Mouse (Mus musculus) hindbrain, embryonic 12.5 days (tissue): ENCODE data around the gene Stradb. TPM values are rescaled to one million over a fixed set of nuclear protein-coding genes. Genes with fewer than 3 reads are reported as not detected.

Source experiments
- ATAC-seq: fragments of 200-750 bp; cut with Nextera tagmentation; 2 replicates; pipeline ENCODE4 v1.8.0; 2017; ENCODE audit warnings: moderate TSS enrichment; ENCODE audit not compliant: low FRiP score
- H3K27ac ChIP-seq: fragments of 300-500 bp; sonication (generic); 2 replicates; pipeline ENCODE4 v1.5.1; 2016; ENCODE audit warnings: mild to moderate bottlenecking
- H3K27me3 ChIP-seq: fragments of 300-500 bp; sonication (generic); 2 replicates; pipeline ENCODE4 v1.6.1; 2016; ENCODE audit warnings: mild to moderate bottlenecking
- H3K36me3 ChIP-seq: fragments of 300-500 bp; sonication (generic); 2 replicates; pipeline ENCODE4 v1.6.1; 2016; ENCODE audit warnings: mild to moderate bottlenecking
- H3K4me1 ChIP-seq: fragments of 300-500 bp; sonication (generic); 2 replicates; pipeline ENCODE4 v1.6.1; 2016
- H3K4me2 ChIP-seq: fragments of 300-500 bp; sonication (generic); replicated peaks from 2 replicates; pipeline ENCODE4 v1.6.1; 2016; ENCODE audit warnings: mild to moderate bottlenecking
- H3K4me3 ChIP-seq: fragments of 300-500 bp; sonication (generic); 2 replicates; pipeline ENCODE4 v1.5.1; 2016; ENCODE audit warnings: mild to moderate bottlenecking
- H3K9ac ChIP-seq: fragments of 300-500 bp; sonication (generic); 2 replicates; pipeline ENCODE4 v1.6.1; 2016; ENCODE audit warnings: mild to moderate bottlenecking, moderate library complexity
- H3K9me3 ChIP-seq: fragments of 300-500 bp; sonication (generic); replicated peaks from 2 replicates; pipeline ENCODE4 v1.6.1; 2016; ENCODE audit warnings: mild to moderate bottlenecking
- WGBS: fragments of 180-500 bp; shearing (Covaris S2); methylation state at CpG from one replicate; pipeline ENCODE4 v1.1.7; 2016; 5-methylcytosine and 5-hydroxymethylcytosine counted together
- polyA plus RNA-seq: library from polyadenylated mRNA; unstranded; fragments of >200 nt; fragmentation: Nextera tagmentation; extraction: Ambion mirVana; gene quantifications from 2 replicates; pipeline ENCODE4 v1.2.1, GENCODE M21; 2016

Stradb gene
- polyA plus RNA-seq = 45.1 and 45.8 TPM in 2 replicates

GRCm38 (mm10) chr1:58973366-58974221 is at the start of gene Stradb, which contains the start of gene Trak2:
Gene Stradb (plus strand): TSS chr1:58973522.
Gene Trak2 (minus strand): TSS chr1:58973430.
- WGBS = under 1% methylated on average over 69 of the region's 69 CpGs
- peak within 1 kb of the TSS; percentile 90 for H3K9ac ChIP-seq
- peak within 1 kb of the TSS; percentile 89 for H3K27ac ChIP-seq
- peaks cover 33% of the 10 kb centered on the region for H3K4me1 ChIP-seq
- no peaks in the 10 kb centered on the region for H3K9me3 ChIP-seq
- peak within 1 kb of the TSS; percentile 70 for H3K4me2 ChIP-seq
- H3K4me3 ChIP-seq = peak within 1 kb of the TSS; percentile 84
- ATAC-seq = peak; percentile 97
- peaks cover 5% of the 10 kb centered on the region; the same call in 1 of the 2 replicates for H3K36me3 ChIP-seq
- no peaks in the 10 kb centered on the region for H3K27me3 ChIP-seq

GRCm38 (mm10) chr1:58926664-58927063 is 46.7 kb upstream of the Stradb start:
- no peak overlapping the region for H3K4me3 ChIP-seq
- 94% methylated on average over 5 of the region's 5 CpGs for WGBS
- no peaks in the 10 kb centered on the region for H3K4me1 ChIP-seq
- H3K9me3 ChIP-seq = no peaks in the 10 kb centered on the region
- peaks cover 20% of the 10 kb centered on the region for H3K36me3 ChIP-seq
- H3K27me3 ChIP-seq = no peaks in the 10 kb centered on the region
- no peak overlapping the region for H3K4me2 ChIP-seq
- no peak overlapping the region for H3K27ac ChIP-seq
- H3K9ac ChIP-seq = no peak overlapping the region
- no peak for ATAC-seq

- WGBS = 96% methylated on average over 10 of the region's 10 CpGs
- no peaks in the 10 kb centered on the region for H3K9me3 ChIP-seq
- ATAC-seq = no peak
- no peak overlapping the region for H3K9ac ChIP-seq
- H3K4me2 ChIP-seq = no peak overlapping the region
- no peak overlapping the region for H3K4me3 ChIP-seq
- no peaks in the 10 kb centered on the region for H3K27me3 ChIP-seq
- H3K4me1 ChIP-seq = no peaks in the 10 kb centered on the region
- H3K27ac ChIP-seq = no peak overlapping the region
- peaks cover 14% of the 10 kb centered on the region for H3K36me3 ChIP-seq
Observed at GRCm38 (mm10) chr1:58936746-58937605, 36.3 kb upstream of the Stradb start.

DNA sequence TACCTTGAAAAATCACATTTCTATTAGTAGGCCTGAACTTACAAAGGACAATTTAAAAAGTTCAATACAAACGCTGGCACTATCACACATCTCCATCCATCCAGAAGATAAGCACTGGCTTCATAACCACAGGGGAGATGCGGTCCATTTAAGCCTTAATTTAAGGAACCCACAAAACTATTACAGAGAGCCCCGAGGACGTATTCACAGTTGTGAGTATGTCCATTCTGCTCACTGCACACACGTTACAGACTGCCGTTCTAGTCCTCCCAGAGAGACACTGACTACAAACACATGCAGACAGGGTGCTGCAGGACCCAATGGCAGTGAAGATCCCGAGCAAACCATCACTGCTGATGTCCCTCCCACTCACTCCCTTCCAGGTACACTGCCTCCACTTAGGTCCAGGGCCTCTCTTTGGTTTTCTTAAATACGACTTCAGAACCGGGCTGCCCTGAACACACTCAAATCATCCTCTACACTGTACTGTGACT is 35.7 kb upstream of the Stradb start:
- Histone ChIP-seq H3K36me3 (peaks cover 14% of the 10 kb centered on the region), H3K9me3 (no peaks in the 10 kb centered on the region), H3K4me3 (no peak overlapping the region), H3K4me1 (no peaks in the 10 kb centered on the region), H3K4me2 (no peak overlapping the region), H3K27ac (no peak overlapping the region), H3K9ac (no peak overlapping the region), H3K27me3 (no peaks in the 10 kb centered on the region)
- 97% methylated on average over 9 of the region's 9 CpGs for WGBS
- no peak for ATAC-seq

GRCm38 (mm10) chr1:58945523-58945922 is 27.8 kb upstream of the Stradb start:
- H3K27ac ChIP-seq = no peak overlapping the region
- H3K4me1 ChIP-seq = no peaks in the 10 kb centered on the region
- H3K4me3 ChIP-seq = no peak overlapping the region
- H3K9ac ChIP-seq = no peak overlapping the region
- H3K36me3 ChIP-seq = peaks cover 17% of the 10 kb centered on the region
- H3K9me3 ChIP-seq = no peaks in the 10 kb centered on the region
- WGBS = 97% methylated on average over 2 of the region's 2 CpGs
- no peaks in the 10 kb centered on the region for H3K27me3 ChIP-seq
- ATAC-seq = no peak
- no peak overlapping the region for H3K4me2 ChIP-seq

DNA sequence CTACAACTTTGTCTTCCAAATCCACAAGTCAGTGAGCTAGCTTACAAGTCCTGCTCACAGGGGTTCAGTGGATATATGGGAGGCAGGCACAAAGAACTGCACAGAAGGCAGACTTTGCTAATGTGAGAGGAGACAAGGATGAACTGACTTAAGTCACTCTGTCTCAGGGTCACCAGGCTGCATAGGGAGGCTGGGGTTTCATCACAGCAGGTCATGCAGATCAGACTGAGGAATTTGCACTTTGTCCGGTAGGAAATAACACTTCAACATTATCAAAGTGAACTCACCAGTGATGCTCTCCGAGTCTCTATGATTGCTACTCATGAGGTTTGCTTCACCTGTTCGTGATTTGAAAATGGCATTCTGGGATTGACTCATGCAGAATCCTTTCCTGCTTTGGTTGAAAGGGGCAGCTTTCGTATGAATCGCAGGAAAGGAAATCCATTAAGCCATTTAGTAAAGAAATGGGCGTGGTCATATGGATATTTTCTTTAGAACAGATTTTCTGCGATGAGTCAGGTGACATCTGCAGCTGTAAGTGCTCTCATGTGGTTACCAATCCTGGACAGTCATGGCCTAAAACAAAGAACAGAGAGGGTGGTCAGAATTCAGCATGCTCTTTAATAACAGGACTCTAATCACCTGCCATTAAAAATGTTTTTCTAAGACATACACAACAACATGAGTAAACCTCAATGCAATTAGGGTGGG is 27.2 kb upstream of the Stradb start:
- 93% methylated on average over 7 of the region's 7 CpGs for WGBS
- no peak for ATAC-seq

GRCm38 (mm10) chr1:58946718-58947117 is 26.6 kb upstream of the Stradb start:
- H3K9me3 ChIP-seq = no peaks in the 10 kb centered on the region
- 96% methylated on average over 9 of the region's 9 CpGs for WGBS
- H3K4me2 ChIP-seq = no peak overlapping the region
- no peaks in the 10 kb centered on the region for H3K27me3 ChIP-seq
- H3K9ac ChIP-seq = no peak overlapping the region
- peaks cover 17% of the 10 kb centered on the region for H3K36me3 ChIP-seq
- 0 out of 2 replicates have a peak, but pooled peaks cover 2% of the 10 kb centered on the region for H3K4me1 ChIP-seq
- H3K27ac ChIP-seq = no peak overlapping the region
- no peak overlapping the region for H3K4me3 ChIP-seq
- no peak for ATAC-seq

More for the DNA sequence above, 27.2 kb upstream of the Stradb start:
- Histone ChIP-seq H3K9ac (no peak overlapping the region), H3K4me1 (no peaks in the 10 kb centered on the region), H3K27me3 (no peaks in the 10 kb centered on the region), H3K9me3 (no peaks in the 10 kb centered on the region), H3K4me2 (no peak overlapping the region), H3K4me3 (no peak overlapping the region), H3K36me3 (peaks cover 17% of the 10 kb centered on the region), H3K27ac (no peak overlapping the region)

- H3K9ac ChIP-seq = no peak overlapping the region
- no peaks in the 10 kb centered on the region for H3K27me3 ChIP-seq
- H3K27ac ChIP-seq = no peak overlapping the region
- H3K36me3 ChIP-seq = peaks cover 16% of the 10 kb centered on the region
- 90% methylated on average over 6 of the region's 6 CpGs for WGBS
- peaks cover 2% of the 10 kb centered on the region; the same call in 1 of the 2 replicates for H3K4me1 ChIP-seq
- no peak overlapping the region for H3K4me2 ChIP-seq
- ATAC-seq = no peak
- no peak overlapping the region for H3K4me3 ChIP-seq
- H3K9me3 ChIP-seq = no peaks in the 10 kb centered on the region
Observed at GRCm38 (mm10) chr1:58949561-58950106, 23.7 kb upstream of the Stradb start.

- Histone ChIP-seq H3K36me3 (peaks cover 2% of the 10 kb centered on the region; the same call in 1 of the 2 replicates), H3K4me3 (no peak overlapping the region), H3K9ac (no peak overlapping the region), H3K4me1 (peaks cover 2% of the 10 kb centered on the region; the same call in 1 of the 2 replicates), H3K9me3 (no peaks in the 10 kb centered on the region), H3K4me2 (no peak overlapping the region), H3K27ac (no peak overlapping the region), H3K27me3 (no peaks in the 10 kb centered on the region)
- WGBS = 49% methylated on average over 8 of the region's 8 CpGs
- ATAC-seq = no peak
Observed at GRCm38 (mm10) chr1:58950899-58951648, 22.2 kb upstream of the Stradb start.

DNA sequence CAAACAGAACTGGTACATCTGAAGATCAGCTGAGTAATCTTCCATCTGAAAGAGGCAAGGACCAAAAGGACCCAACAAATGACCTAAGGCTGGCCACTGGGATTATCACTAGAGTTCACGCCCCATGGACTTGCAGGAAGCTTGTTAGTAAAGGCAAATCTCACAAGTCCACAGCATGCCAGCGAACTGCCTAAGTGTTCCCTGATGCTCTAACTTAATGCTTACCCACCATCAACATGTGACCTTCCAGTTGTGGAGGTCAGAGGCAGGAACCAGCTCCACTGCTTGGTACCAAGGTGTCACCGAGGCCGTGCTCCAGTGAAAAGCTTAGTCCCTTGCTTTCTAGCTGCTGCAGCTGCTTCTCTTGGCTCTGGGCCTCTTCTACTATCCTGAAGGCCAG is 21.5 kb upstream of the Stradb start:
- H3K4me3 ChIP-seq = no peak overlapping the region
- peaks cover 2% of the 10 kb centered on the region; the same call in 1 of the 2 replicates for H3K4me1 ChIP-seq
- no peak overlapping the region for H3K4me2 ChIP-seq
- H3K27ac ChIP-seq = no peak overlapping the region
- no peak overlapping the region for H3K9ac ChIP-seq
- H3K36me3 ChIP-seq = no peaks in the 10 kb centered on the region
- no peak for ATAC-seq
- WGBS = 70% methylated on average over 4 of the region's 4 CpGs
- H3K27me3 ChIP-seq = no peaks in the 10 kb centered on the region
- no peaks in the 10 kb centered on the region for H3K9me3 ChIP-seq

- Histone ChIP-seq H3K36me3 (no peaks in the 10 kb centered on the region), H3K4me2 (no peak overlapping the region), H3K9ac (no peak overlapping the region), H3K9me3 (no peaks in the 10 kb centered on the region), H3K4me3 (no peak overlapping the region), H3K27ac (no peak overlapping the region), H3K4me1 (peaks cover 2% of the 10 kb centered on the region; the same call in 1 of the 2 replicates), H3K27me3 (no peaks in the 10 kb centered on the region)
- 87% methylated on average over 5 of the region's 5 CpGs for WGBS
- no peak for ATAC-seq
Observed at GRCm38 (mm10) chr1:58952526-58952925, 20.8 kb upstream of the Stradb start.
